Mouse (Mus musculus): ENCODE data around the gene Zfp365. TPM values are rescaled to one million over a fixed set of nuclear protein-coding genes. Genes with fewer than 3 reads are reported as not detected.

Gene Zfp365
- total RNA-seq (2014; rRNA removed) (0.13 TPM in 1 of 2 replicates, not detected in the other), polyA plus RNA-seq (2012; rRNA removed) (not detected in 2 replicates)

DNA sequence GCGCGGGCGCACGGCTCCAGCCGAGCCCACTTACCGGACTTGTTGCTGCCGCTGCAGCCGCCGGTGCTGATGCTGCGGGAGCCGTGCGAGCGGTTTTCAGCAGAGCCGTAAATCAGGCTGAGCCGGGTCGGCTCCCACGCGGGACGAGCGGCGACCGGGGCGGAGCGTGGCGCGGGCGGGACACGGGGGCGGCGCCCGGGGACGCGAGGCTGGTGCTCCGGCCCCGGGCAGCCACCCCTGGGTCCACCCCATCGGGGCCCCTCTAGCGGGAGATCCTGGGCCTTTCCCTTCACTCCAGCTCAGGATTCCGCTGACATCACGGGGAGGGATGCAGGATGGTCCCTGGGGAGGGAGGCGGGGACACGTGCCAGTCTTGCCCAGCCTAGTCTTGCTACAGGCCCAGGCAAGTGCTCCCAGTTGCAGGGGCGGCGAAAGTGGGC is at the start of gene Zfp365:
Zfp365 (minus strand) TSS at position 326 of the 440 bp plus-strand sequence.
- DNase-seq (ENCODE audit: extremely low read depth, low read depth, low spot score) = no peak

DNA sequence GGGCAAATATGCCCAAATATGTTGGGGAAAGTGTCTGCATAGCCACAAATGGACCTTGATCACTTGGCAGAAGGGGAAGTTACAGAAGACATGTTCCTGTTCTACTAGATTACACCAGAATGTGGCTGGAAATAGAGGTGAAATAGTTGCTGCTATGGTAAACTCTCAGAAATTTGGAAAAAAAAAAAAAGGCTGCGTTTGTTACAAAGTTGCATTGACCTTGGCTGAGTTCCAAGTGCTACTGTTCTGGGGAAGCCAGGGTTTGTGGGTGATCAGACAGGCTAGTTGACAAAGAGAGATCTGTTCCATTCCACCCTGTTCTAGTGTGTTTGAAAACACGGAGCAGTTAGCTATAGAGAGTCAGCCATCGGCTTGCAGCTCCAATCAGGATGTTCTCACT is 47.5 kb upstream of the Zfp365 start:
- 56% methylated on average over 3 of the region's 3 CpGs for WGBS
- DNase-seq (ENCODE audit: extremely low read depth, low read depth, low spot score) = no peak
- H3K79me2 ChIP-seq (ENCODE audit: control insufficient read depth, insufficient read depth, low read length) = no peaks in the 10 kb centered on the region
- H3K4me3 ChIP-seq (ENCODE audit: insufficient read depth, low read depth, low read length) = no peak overlapping the region
- H3K27ac ChIP-seq (replicated peaks; ENCODE audit: insufficient read depth, low read depth, low read length) = no peak overlapping the region
- H3K27me3 ChIP-seq (ENCODE audit: control insufficient read depth, insufficient read depth, low read length) = no peaks in the 10 kb centered on the region
- H3K9ac ChIP-seq (ENCODE audit: low read depth, low read length) = no peak overlapping the region
- TF ChIP-seq POLR2A (IDR thresholded peaks at IDR 0.05; ENCODE audit: extremely low read depth, insufficient read depth, low read length) (no peak), CTCF (IDR thresholded peaks at IDR 0.05; ENCODE audit: low read depth, low read length) (no peak)
- no peaks in the 10 kb centered on the region; the same call in 1 of the 2 replicates for H3K4me1 ChIP-seq (ENCODE audit: control insufficient read depth, insufficient read depth, low read length)
- no peaks in the 10 kb centered on the region for H3K36me3 ChIP-seq (ENCODE audit: control insufficient read depth, insufficient read depth, low read length)

More for the DNA sequence above, at the start of gene Zfp365:
- 3% methylated on average over 43 of the region's 43 CpGs for WGBS
- Histone ChIP-seq H3K27me3 (ENCODE audit: control insufficient read depth, insufficient read depth, low read length) (peaks cover 6% of the 10 kb centered on the region; the same call in 1 of the 2 replicates), H3K27ac (replicated peaks; ENCODE audit: insufficient read depth, low read depth, low read length) (no peak within 1 kb of the TSS), H3K4me1 (ENCODE audit: control insufficient read depth, insufficient read depth, low read length) (no peaks in the 10 kb centered on the region), H3K36me3 (ENCODE audit: control insufficient read depth, insufficient read depth, low read length) (no peaks in the 10 kb centered on the region), H3K4me3 (ENCODE audit: insufficient read depth, low read depth, low read length) (peak within 1 kb of the TSS; percentile 38; the same call in 1 of the 2 replicates), H3K9ac (ENCODE audit: low read depth, low read length) (no peak within 1 kb of the TSS), H3K79me2 (ENCODE audit: control insufficient read depth, insufficient read depth, low read length) (no peaks in the 10 kb centered on the region)
- TF ChIP-seq POLR2A (IDR thresholded peaks at IDR 0.05; ENCODE audit: extremely low read depth, insufficient read depth, low read length) (no peak), CTCF (IDR thresholded peaks at IDR 0.05; ENCODE audit: low read depth, low read length) (no peak)

DNA sequence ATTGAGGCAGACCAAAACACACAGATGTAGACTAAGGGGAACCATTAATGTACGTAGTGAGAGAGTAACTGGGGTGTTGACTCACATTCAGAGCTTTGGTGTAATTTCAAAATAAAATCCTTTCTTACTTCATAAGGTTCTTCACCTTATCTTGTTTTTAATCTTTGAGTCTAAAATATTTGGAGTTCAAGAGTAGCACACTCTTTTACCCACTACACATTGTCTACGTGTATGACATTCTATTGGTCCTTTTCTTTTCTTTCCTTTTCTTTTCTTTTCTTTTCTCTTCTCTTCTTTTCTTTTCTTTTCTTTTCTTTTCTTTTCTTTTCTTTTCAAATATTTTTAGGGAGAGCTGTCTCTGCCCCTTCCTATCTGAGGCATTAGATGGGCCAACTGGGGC is 43.5 kb upstream of the Zfp365 start:
- Histone ChIP-seq H3K36me3 (ENCODE audit: control insufficient read depth, insufficient read depth, low read length) (no peaks in the 10 kb centered on the region), H3K4me1 (ENCODE audit: control insufficient read depth, insufficient read depth, low read length) (no peaks in the 10 kb centered on the region), H3K9ac (ENCODE audit: low read depth, low read length) (no peak overlapping the region), H3K27me3 (ENCODE audit: control insufficient read depth, insufficient read depth, low read length) (no peaks in the 10 kb centered on the region), H3K79me2 (ENCODE audit: control insufficient read depth, insufficient read depth, low read length) (no peaks in the 10 kb centered on the region), H3K27ac (replicated peaks; ENCODE audit: insufficient read depth, low read depth, low read length) (no peak overlapping the region), H3K4me3 (ENCODE audit: insufficient read depth, low read depth, low read length) (no peak overlapping the region)
- TF ChIP-seq CTCF (IDR thresholded peaks at IDR 0.05; ENCODE audit: low read depth, low read length) (no peak), POLR2A (IDR thresholded peaks at IDR 0.05; ENCODE audit: extremely low read depth, insufficient read depth, low read length) (no peak)
- no peak for DNase-seq (ENCODE audit: extremely low read depth, low read depth, low spot score)
- WGBS = 100% methylated on average over 2 of the region's 2 CpGs

DNA sequence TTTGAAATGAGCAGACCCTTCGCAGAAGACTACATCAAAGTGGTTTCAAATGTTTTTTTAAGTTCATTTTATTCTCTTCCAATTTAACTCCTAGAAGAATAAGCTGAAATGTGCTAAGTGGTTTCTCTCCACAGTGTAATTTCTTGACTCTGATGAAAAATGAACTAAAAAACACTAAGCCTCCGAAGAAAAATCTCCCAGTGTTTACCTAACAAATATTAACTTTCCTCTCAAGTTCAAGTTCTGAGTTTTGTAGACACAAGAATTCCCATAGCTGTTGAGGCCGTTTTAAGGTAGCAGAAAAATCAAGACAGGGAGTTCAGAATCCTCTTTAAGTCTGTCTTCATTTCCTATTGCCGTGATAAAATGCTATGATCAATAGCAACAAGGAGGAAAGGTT is 39.2 kb upstream of the Zfp365 start:
- Histone ChIP-seq H3K27me3 (ENCODE audit: control insufficient read depth, insufficient read depth, low read length) (peaks cover 2% of the 10 kb centered on the region; the same call in 1 of the 2 replicates), H3K27ac (replicated peaks; ENCODE audit: insufficient read depth, low read depth, low read length) (no peak overlapping the region), H3K4me1 (ENCODE audit: control insufficient read depth, insufficient read depth, low read length) (no peaks in the 10 kb centered on the region), H3K4me3 (ENCODE audit: insufficient read depth, low read depth, low read length) (no peak overlapping the region), H3K79me2 (ENCODE audit: control insufficient read depth, insufficient read depth, low read length) (no peaks in the 10 kb centered on the region), H3K36me3 (ENCODE audit: control insufficient read depth, insufficient read depth, low read length) (no peaks in the 10 kb centered on the region), H3K9ac (ENCODE audit: low read depth, low read length) (no peak overlapping the region)
- no peak for TF ChIP-seq CTCF (IDR thresholded peaks at IDR 0.05; ENCODE audit: low read depth, low read length)
- no peak for TF ChIP-seq POLR2A (IDR thresholded peaks at IDR 0.05; ENCODE audit: extremely low read depth, insufficient read depth, low read length)
- 53% methylated on average over 4 of the region's 4 CpGs for WGBS
- DNase-seq (ENCODE audit: extremely low read depth, low read depth, low spot score) = no peak

DNA sequence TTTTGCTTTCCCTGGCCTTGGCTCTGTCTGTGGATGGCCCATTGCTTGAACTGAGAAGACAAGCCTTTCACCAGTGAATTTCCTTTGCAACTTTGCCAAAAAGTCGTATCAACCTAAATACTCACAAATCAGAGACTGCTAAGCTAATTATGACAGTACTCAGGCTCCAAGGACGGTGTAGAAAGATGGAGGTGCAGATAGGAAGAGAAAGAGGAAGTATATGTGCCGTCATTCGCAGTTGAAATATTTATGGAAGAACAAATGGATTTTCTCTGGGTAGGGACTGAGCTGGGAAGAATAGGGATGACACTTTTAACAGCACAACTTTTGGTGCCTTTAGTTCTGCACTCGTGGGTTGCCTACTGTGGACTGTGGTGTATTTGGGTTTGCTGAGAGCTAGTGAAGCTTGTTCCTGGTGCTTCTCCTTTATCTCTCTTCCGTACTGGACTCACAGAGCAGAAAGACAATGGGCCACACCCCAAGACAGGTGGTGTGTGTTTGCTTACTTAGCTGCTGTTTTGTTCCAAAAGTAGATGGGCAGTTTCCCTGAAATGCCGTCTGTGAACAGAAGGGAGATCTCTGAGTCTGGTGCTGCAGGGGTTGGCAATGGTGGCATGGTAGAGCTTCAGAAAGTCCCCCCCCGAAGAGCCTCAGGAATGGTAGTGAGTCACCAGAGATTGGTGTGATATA is 37.7 kb upstream of the Zfp365 start:
- H3K9ac ChIP-seq (ENCODE audit: low read depth, low read length) = no peak overlapping the region
- H3K27ac ChIP-seq (replicated peaks; ENCODE audit: insufficient read depth, low read depth, low read length) = no peak overlapping the region
- H3K36me3 ChIP-seq (ENCODE audit: control insufficient read depth, insufficient read depth, low read length) = no peaks in the 10 kb centered on the region
- no peaks in the 10 kb centered on the region for H3K4me1 ChIP-seq (ENCODE audit: control insufficient read depth, insufficient read depth, low read length)
- 72% methylated on average over 8 of the region's 8 CpGs for WGBS
- no peak for DNase-seq (ENCODE audit: extremely low read depth, low read depth, low spot score)
- H3K4me3 ChIP-seq (ENCODE audit: insufficient read depth, low read depth, low read length) = no peak overlapping the region
- no peak for TF ChIP-seq CTCF (IDR thresholded peaks at IDR 0.05; ENCODE audit: low read depth, low read length)
- TF ChIP-seq POLR2A (IDR thresholded peaks at IDR 0.05; ENCODE audit: extremely low read depth, insufficient read depth, low read length) = no peak
- H3K79me2 ChIP-seq (ENCODE audit: control insufficient read depth, insufficient read depth, low read length) = no peaks in the 10 kb centered on the region
- H3K27me3 ChIP-seq (ENCODE audit: control insufficient read depth, insufficient read depth, low read length) = peaks cover 2% of the 10 kb centered on the region; the same call in 1 of the 2 replicates

DNA sequence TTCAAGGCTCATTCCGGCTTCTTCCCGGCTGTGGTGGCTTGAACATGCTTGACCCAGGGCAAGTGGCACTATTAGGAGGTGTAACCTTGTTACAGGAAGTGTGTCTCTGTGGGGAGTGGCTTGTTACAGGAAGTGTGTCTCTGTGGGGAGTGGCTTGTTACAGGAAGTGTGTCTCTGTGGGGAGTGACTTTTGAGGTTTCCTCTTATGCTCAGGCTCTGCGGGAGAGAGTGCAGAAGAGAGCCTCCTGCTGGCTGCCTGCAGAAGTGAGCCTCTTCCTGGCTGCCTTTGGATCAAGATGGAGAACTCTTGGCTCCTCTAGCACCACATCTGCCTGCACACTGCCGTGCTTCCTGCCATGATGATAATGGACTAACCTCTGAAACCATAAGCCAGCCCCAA is 31.1 kb upstream of the Zfp365 start:
- H3K9ac ChIP-seq (ENCODE audit: low read depth, low read length) = no peak overlapping the region
- WGBS = 88% methylated on average over 4 of the region's 4 CpGs
- no peak for TF ChIP-seq POLR2A (IDR thresholded peaks at IDR 0.05; ENCODE audit: extremely low read depth, insufficient read depth, low read length)
- no peak for TF ChIP-seq CTCF (IDR thresholded peaks at IDR 0.05; ENCODE audit: low read depth, low read length)
- no peak overlapping the region for H3K4me3 ChIP-seq (ENCODE audit: insufficient read depth, low read depth, low read length)
- H3K79me2 ChIP-seq (ENCODE audit: control insufficient read depth, insufficient read depth, low read length) = no peaks in the 10 kb centered on the region
- H3K27ac ChIP-seq (replicated peaks; ENCODE audit: insufficient read depth, low read depth, low read length) = no peak overlapping the region
- DNase-seq (ENCODE audit: extremely low read depth, low read depth, low spot score) = no peak
- H3K4me1 ChIP-seq (ENCODE audit: control insufficient read depth, insufficient read depth, low read length) = no peaks in the 10 kb centered on the region
- H3K36me3 ChIP-seq (ENCODE audit: control insufficient read depth, insufficient read depth, low read length) = no peaks in the 10 kb centered on the region
- H3K27me3 ChIP-seq (ENCODE audit: control insufficient read depth, insufficient read depth, low read length) = no peaks in the 10 kb centered on the region

Data from liver, adult 2 months (tissue).